Mouse (Mus musculus): ENCODE measurements at regions not wholly inside any gene's neighbourhood (a gene's known extent, or its start where the extent isn't known, plus 50 kb on each side); places are given as distances from the start of the nearest gene placed in this dataset.

DNA sequence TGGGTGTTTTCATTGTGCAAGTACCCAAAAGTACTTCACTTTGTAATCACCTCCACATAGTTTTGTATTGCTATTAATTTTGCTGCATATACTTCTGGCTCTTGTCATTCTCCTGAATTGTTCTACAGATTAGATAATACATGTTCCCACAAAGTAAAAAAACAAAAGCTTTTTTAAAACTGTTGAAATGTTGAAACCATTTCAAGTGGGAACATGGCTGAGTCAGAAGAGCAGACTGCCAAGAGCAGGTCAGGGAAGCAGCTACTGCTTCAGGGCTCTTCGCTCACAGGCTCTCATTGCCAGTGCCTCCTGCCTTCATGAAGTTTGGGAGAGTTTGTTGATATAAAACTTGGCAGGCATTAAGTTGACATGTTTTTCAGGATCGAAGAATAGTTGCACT is 395.5 kb upstream of the Tle4 start:
- ATAC-seq (ENCODE audit: insufficient number of reproducible peaks, insufficient read depth, low FRiP score, low TSS enrichment, low read depth): no peak
- no peaks in the 10 kb centered on the region for H3K27me3 ChIP-seq
- no peak overlapping the region for H3K4me3 ChIP-seq
- H3K27ac ChIP-seq: no peak overlapping the region
- WGBS: 82% methylated on average over 2 of the region's 2 CpGs
- no peaks in the 10 kb centered on the region for H3K4me1 ChIP-seq
- H3K9me3 ChIP-seq: no peaks in the 10 kb centered on the region
- H3K4me2 ChIP-seq: no peak overlapping the region
- H3K9ac ChIP-seq: no peak overlapping the region
- no peaks in the 10 kb centered on the region for H3K36me3 ChIP-seq

DNA sequence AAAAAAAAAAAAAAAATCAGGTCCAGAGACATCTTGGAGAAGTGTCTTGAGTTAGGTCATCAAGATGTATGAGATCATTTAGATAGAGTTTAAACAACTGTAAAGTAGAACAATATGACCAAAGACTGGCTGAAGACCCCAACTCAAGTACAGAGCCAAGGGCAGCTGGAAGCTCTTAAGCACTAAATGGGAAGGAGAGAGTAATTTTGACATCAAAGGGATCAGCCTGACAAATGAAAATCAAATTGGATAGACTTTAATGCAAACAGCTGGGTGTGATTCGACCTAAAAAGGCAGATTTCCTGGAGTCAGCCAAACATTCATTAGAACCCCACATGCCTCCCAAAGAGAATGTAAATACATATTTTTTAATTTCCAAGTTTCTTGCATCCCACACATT is 372.3 kb upstream of the Tle4 start:
- no peak overlapping the region for H3K9ac ChIP-seq
- no peak overlapping the region for H3K4me2 ChIP-seq
- H3K36me3 ChIP-seq: no peaks in the 10 kb centered on the region
- H3K27me3 ChIP-seq: no peaks in the 10 kb centered on the region
- no peaks in the 10 kb centered on the region for H3K9me3 ChIP-seq
- no peak overlapping the region for H3K27ac ChIP-seq
- peaks cover 6% of the 10 kb centered on the region for H3K4me1 ChIP-seq
- 6% methylated on average over 1 of the region's 1 CpGs for WGBS
- ATAC-seq (ENCODE audit: insufficient number of reproducible peaks, insufficient read depth, low FRiP score, low TSS enrichment, low read depth): no peak
- no peak overlapping the region for H3K4me3 ChIP-seq

DNA sequence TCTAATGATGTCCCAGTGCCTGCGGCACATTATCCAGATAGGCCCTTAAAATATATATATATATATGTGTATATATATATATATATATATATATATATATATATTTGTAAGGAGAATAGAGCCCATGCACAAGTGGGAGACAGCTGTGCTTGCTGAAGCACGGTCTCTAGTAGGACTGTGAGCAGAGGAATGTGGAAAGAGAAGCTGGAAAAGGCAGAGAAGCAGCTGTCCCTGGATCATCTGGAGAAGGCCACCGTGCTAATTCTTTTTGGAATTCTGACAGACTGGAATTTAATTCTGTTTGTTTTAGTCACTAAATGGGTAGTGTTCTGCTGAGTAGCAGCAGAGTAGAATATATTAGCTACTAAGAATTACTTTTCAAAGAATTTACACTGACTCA is 370.4 kb upstream of the Tle4 start:
- H3K9me3 ChIP-seq: no peaks in the 10 kb centered on the region
- H3K36me3 ChIP-seq: no peaks in the 10 kb centered on the region
- H3K4me1 ChIP-seq: peaks cover 6% of the 10 kb centered on the region
- no peak overlapping the region for H3K4me2 ChIP-seq
- H3K27me3 ChIP-seq: no peaks in the 10 kb centered on the region
- no peak overlapping the region for H3K4me3 ChIP-seq
- no peak overlapping the region for H3K27ac ChIP-seq
- no peak for ATAC-seq (ENCODE audit: insufficient number of reproducible peaks, insufficient read depth, low FRiP score, low TSS enrichment, low read depth)
- no peak overlapping the region for H3K9ac ChIP-seq
- 60% methylated on average over 3 of the region's 3 CpGs for WGBS

DNA sequence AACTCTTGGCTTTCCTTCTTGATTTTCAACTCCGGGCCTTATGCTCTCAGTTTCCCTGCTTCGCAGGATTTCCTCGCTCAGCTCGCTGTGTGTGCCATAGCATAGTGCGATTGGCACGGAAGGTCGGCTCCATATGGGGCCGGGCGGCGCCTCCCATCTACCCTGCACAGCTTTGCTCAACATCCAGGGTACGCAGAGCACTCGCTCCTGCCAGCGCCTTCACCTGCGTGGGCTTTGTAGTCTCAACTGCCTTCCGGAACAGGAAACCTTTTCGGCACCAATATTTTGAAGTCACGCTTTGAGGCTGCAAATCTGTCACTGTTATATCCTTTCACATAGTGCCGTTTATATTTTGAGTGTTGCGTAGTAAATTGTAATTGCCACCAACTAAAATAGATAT is 359.9 kb upstream of the Tle4 start:
- ATAC-seq (ENCODE audit: insufficient number of reproducible peaks, insufficient read depth, low FRiP score, low TSS enrichment, low read depth): no peak
- peaks cover 7% of the 10 kb centered on the region; the same call in 1 of the 2 replicates for H3K4me1 ChIP-seq
- WGBS: 95% methylated on average over 19 of the region's 19 CpGs
- no peak overlapping the region for H3K4me2 ChIP-seq
- H3K27ac ChIP-seq: no peak overlapping the region
- peaks cover 8% of the 10 kb centered on the region for H3K27me3 ChIP-seq
- H3K4me3 ChIP-seq: no peak overlapping the region
- no peaks in the 10 kb centered on the region for H3K36me3 ChIP-seq
- H3K9me3 ChIP-seq: no peaks in the 10 kb centered on the region
- no peak overlapping the region for H3K9ac ChIP-seq

DNA sequence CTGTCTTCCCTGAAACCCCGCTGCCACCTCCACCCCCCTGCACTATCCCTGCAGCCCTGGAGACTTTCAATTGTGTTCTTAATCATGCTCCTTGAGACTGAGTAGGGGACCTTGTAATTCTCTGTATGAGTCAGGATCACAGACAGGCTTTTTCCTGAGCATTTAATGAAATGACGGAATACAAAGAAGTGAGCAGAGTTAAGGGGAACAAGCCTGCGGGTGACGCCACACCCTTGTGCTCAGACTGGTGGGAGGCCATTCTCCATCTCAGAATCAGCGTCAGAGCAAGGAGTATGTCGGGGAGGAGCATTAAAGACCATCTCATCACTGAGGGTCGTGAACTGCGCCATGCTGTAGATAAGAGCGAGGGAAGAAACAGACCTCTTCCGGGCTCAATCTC is 359.3 kb upstream of the Tle4 start:
- H3K9me3 ChIP-seq: no peaks in the 10 kb centered on the region
- H3K9ac ChIP-seq: no peak overlapping the region
- H3K27ac ChIP-seq: no peak overlapping the region
- H3K4me2 ChIP-seq: no peak overlapping the region
- peaks cover 7% of the 10 kb centered on the region; the same call in 1 of the 2 replicates for H3K4me1 ChIP-seq
- WGBS: 53% methylated on average over 10 of the region's 10 CpGs
- no peaks in the 10 kb centered on the region for H3K36me3 ChIP-seq
- ATAC-seq (ENCODE audit: insufficient number of reproducible peaks, insufficient read depth, low FRiP score, low TSS enrichment, low read depth): no peak
- H3K4me3 ChIP-seq: no peak overlapping the region
- peaks cover 8% of the 10 kb centered on the region for H3K27me3 ChIP-seq

DNA sequence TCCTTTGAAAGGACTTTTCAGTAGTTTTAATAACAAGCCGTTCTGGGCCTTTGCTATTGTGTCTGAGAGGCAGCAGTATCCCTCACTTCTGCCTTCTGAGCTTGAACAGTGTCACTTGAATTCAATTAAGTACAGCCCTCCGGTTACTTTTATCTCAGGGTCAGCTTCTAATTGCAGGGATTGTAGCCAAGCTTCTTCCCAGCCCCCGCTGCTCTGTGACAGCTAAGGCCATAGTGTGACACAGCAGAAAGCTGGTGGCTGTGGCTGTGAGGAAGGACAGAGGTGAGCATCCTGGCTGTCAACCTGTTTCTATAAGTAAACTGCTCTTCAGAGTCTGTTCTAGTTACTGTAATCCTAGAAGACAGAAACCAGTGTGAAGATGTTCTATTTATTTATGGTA is 358.5 kb upstream of the Tle4 start:
- ATAC-seq (ENCODE audit: insufficient number of reproducible peaks, insufficient read depth, low FRiP score, low TSS enrichment, low read depth): no peak
- Histone ChIP-seq H3K9ac (no peak overlapping the region), H3K27ac (no peak overlapping the region), H3K4me3 (no peak overlapping the region), H3K9me3 (no peaks in the 10 kb centered on the region), H3K4me2 (no peak overlapping the region), H3K36me3 (no peaks in the 10 kb centered on the region), H3K4me1 (peaks cover 7% of the 10 kb centered on the region; the same call in 1 of the 2 replicates), H3K27me3 (peaks cover 8% of the 10 kb centered on the region)
- WGBS: 11% methylated on average over 3 of the region's 3 CpGs

DNA sequence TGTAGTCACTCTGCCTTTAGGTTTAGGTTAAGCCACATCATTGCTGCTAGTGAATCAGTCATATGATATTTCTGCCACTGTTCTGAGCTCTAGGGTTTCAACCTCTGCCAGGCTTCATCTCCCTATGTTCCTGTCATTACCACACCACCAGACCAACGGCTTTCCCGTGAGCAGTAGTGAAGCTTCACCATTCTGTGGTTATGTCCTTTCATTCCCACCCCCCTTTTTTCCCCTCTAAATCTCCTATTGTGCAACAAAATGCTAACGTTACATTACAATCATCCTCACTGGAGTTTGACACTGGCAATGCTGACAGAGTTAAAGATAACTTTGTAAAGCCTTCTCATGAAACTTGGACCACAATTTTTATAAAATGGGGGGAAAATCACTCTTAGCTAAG is 358.1 kb upstream of the Tle4 start:
- Histone ChIP-seq H3K27ac (no peak overlapping the region), H3K4me2 (no peak overlapping the region), H3K9me3 (no peaks in the 10 kb centered on the region), H3K4me1 (peaks cover 7% of the 10 kb centered on the region; the same call in 1 of the 2 replicates), H3K4me3 (no peak overlapping the region), H3K36me3 (no peaks in the 10 kb centered on the region), H3K27me3 (peaks cover 8% of the 10 kb centered on the region), H3K9ac (no peak overlapping the region)
- WGBS: 26% methylated on average over 3 of the region's 3 CpGs
- no peak for ATAC-seq (ENCODE audit: insufficient number of reproducible peaks, insufficient read depth, low FRiP score, low TSS enrichment, low read depth)

DNA sequence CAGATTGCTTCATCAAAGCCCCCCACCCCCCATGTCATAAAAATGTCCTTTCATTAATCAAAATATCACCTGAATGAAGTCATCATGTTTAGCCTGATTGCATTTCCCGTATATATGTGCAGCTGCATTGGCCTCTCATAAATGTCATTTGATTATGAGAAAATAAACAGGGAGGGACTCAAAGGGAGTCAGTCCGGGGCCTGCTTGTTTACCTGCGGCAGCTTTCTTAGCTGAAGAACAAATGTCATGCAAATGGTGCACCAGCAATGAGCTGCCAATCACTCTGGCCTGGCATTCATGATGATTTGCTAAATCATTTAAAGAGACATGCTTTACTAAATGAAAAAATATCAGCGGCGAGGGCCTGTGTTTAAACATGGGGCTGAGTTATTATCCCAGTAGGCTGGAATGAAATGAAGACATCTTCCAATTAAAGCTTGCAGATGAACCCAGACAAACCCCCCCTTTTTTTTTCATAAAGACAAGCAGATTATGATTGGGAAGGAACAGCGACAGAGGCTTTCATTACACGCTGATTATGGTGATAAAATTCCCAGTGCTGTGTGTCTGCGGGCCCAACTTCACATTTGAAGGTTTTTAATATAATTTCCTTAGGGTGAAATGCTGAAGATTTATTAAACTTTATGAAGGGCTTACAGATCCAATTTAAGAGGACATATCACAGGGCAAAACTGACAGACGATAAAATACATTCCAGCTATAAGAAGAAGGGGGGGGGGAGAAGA is 342.5 kb upstream of the Tle4 start:
- H3K4me3 ChIP-seq: no peak overlapping the region
- H3K36me3 ChIP-seq: no peaks in the 10 kb centered on the region
- no peaks in the 10 kb centered on the region for H3K4me1 ChIP-seq
- no peak overlapping the region for H3K9ac ChIP-seq
- H3K27ac ChIP-seq: no peak overlapping the region
- no peak for ATAC-seq (ENCODE audit: insufficient number of reproducible peaks, insufficient read depth, low FRiP score, low TSS enrichment, low read depth)
- WGBS: 50% methylated on average over 9 of the region's 9 CpGs
- H3K27me3 ChIP-seq: no peaks in the 10 kb centered on the region
- no peak overlapping the region for H3K4me2 ChIP-seq
- H3K9me3 ChIP-seq: no peaks in the 10 kb centered on the region

DNA sequence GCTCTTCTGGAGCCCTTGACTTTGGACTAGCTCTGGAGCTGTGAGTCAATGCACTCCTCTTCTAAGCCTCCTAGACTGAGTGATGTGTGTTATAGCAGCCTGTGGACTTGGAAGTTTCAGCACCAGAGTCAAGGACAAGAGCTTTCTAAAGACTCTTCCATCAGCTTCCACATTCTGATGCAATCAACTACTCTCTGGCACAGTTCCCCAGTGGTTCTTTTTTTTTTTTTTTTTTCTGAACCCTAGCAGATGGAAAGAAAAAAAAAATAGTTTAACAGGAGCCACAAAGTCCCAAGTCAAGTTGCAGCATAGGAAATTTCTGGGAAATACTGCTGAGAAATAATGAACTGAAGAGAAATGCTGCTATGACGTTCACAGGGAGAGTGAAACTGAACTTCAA is 324.4 kb upstream of the Tle4 start:
- no peaks in the 10 kb centered on the region for H3K9me3 ChIP-seq
- H3K4me3 ChIP-seq: no peak overlapping the region
- no peak overlapping the region for H3K9ac ChIP-seq
- no peaks in the 10 kb centered on the region for H3K27me3 ChIP-seq
- H3K27ac ChIP-seq: no peak overlapping the region
- no peak overlapping the region for H3K4me2 ChIP-seq
- 73% methylated on average over 1 of the region's 1 CpGs for WGBS
- no peaks in the 10 kb centered on the region for H3K36me3 ChIP-seq
- no peak for ATAC-seq (ENCODE audit: insufficient number of reproducible peaks, insufficient read depth, low FRiP score, low TSS enrichment, low read depth)
- no peaks in the 10 kb centered on the region for H3K4me1 ChIP-seq

DNA sequence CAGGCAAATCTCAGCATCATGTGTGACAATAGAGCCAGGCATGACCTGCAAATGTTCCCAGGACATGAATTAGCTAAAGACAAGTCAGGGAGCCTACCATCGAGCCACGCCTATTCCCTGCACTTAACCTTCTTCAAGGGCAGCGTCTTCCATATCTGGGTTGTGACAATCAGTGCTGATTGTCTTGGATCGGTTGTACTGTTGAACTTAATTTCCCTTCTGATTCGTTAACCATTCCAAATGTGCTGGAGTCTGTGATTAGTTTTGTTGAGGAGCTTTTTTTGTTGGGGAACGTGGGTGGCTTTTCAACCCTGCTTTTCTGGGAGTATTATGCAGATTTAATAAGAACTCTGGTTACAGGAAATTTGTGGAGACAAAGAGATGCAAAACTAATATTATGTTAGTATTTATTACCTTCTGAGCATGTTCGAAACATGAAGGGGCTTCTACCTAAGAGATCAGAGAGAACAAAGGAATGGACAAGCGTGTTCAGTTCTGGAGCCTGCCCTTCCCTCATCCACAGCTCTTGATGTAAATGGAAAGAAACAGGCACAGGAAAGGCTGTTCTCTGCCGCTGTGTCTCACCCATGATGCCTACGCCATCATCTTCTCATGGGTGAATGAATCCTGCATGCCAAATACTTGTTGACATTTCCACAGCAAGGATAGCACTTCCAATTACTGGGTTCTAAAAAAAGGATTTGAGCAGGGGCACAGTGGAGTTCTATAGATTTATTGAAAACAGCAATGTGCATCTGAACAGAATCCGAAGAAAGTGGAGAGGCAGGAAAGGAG is 313.4 kb upstream of the Tle4 start:
- Histone ChIP-seq H3K4me2 (no peak overlapping the region), H3K9ac (no peak overlapping the region), H3K27me3 (no peaks in the 10 kb centered on the region; the same call in 1 of the 2 replicates), H3K4me1 (no peaks in the 10 kb centered on the region), H3K36me3 (no peaks in the 10 kb centered on the region), H3K4me3 (no peak overlapping the region), H3K9me3 (no peaks in the 10 kb centered on the region), H3K27ac (no peak overlapping the region)
- ATAC-seq (ENCODE audit: insufficient number of reproducible peaks, insufficient read depth, low FRiP score, low TSS enrichment, low read depth): no peak
- WGBS: 77% methylated on average over 11 of the region's 11 CpGs

DNA sequence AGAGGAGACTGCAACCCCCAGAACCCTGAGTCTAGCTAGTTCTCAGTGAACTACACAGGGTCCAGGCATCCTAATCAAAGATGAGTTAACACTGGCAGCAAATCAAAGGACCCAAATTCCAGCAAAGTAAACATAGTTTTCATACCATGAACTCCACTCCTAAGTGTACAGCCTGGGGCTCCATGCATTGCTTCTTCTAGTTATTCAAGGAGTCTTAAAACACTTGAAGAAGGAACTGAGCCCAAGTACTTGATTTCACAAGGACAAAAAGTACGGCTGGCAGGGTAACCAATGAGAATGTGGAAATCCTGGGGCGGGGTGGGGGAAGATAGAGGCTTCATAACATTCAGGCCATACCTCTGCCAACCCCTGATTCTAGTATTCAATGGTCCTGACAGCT is 297.0 kb upstream of the Tle4 start:
- no peak for ATAC-seq (ENCODE audit: insufficient number of reproducible peaks, insufficient read depth, low FRiP score, low TSS enrichment, low read depth)
- H3K27me3 ChIP-seq: peaks cover 20% of the 10 kb centered on the region
- 74% methylated on average over 2 of the region's 2 CpGs for WGBS
- no peak overlapping the region for H3K4me3 ChIP-seq
- no peaks in the 10 kb centered on the region for H3K9me3 ChIP-seq
- no peak overlapping the region for H3K9ac ChIP-seq
- no peaks in the 10 kb centered on the region for H3K36me3 ChIP-seq
- H3K27ac ChIP-seq: no peak overlapping the region
- no peak overlapping the region for H3K4me2 ChIP-seq
- H3K4me1 ChIP-seq: peaks cover 17% of the 10 kb centered on the region

DNA sequence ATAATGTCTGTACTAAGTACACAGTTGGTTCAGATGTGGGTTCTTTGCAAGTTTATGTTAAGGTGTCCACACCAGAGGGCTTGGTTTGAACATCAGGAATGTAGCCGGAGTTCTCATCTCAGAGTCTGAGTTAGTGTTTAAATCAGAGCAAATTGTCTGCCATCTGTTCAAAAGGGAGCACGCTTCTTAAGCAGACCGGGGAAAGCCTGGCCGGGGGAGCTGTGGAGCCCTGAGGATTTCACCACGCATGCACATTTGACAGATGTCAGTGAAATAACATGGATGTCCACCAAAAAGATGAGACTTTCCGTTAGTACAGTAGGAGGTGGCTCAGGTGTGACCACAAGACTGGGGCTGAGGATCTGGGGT is 294.5 kb upstream of the Tle4 start:
- H3K4me1 ChIP-seq: peaks cover 22% of the 10 kb centered on the region
- no peak overlapping the region for H3K4me2 ChIP-seq
- ATAC-seq (ENCODE audit: insufficient number of reproducible peaks, insufficient read depth, low FRiP score, low TSS enrichment, low read depth): no peak
- no peaks in the 10 kb centered on the region for H3K36me3 ChIP-seq
- no peak overlapping the region for H3K4me3 ChIP-seq
- 34% methylated on average over 6 of the region's 6 CpGs for WGBS
- peaks cover 45% of the 10 kb centered on the region for H3K27me3 ChIP-seq
- no peak overlapping the region for H3K9ac ChIP-seq
- H3K27ac ChIP-seq: no peak overlapping the region
- no peaks in the 10 kb centered on the region for H3K9me3 ChIP-seq
